Mouse (Mus musculus) hematopoietic stem cell, adult 5-6 weeks (primary cell): Measurements from ENCODE around the gene Grip1. TPM values are rescaled to one million over a fixed set of nuclear protein-coding genes. Genes with fewer than 3 reads are reported as not detected.
"Not testable (repeated sequence)": the region's sequence is repeated elsewhere in the genome, so short reads cannot be mapped to it uniquely, and the experiment has no call there.

Experiments used
- ATAC-seq, 2 experiments: fragments of 125-278 bp in 1 of 2; replicated peaks in 1 of 2; 2 replicates each; pipeline ENCODE4 v1.8.0; 2016 to 2017; ENCODE audit warnings: inconsistent platforms in 2 of 2, mild to moderate bottlenecking in 2 of 2, moderate number of reproducible peaks in 2 of 2, low read depth in 1 of 2, moderate TSS enrichment in 1 of 2; ENCODE audit not compliant: low FRiP score in 2 of 2, poor library complexity in 2 of 2, severe bottlenecking in 2 of 2, insufficient read depth in 1 of 2, low TSS enrichment in 1 of 2
- total RNA-seq: library from RNA; stranded (forward); fragments of 172-1452, 232-1000 nt; gene quantifications from 2 replicates; pipeline ENCODE4 v1.2.3, GENCODE M21; 2017

The Grip1 gene
- total RNA-seq, 1 experiment from 2014 or later, result not detected

GRCm38 (mm10) chr10:120092548-120092947 is 638.9 kb downstream of the Grip1 start:
- ATAC-seq, result no peak

GRCm38 (mm10) chr10:120095136-120095535 is 641.5 kb downstream of the Grip1 start:
- no peak for ATAC-seq

GRCm38 (mm10) chr10:120095716-120096115 is 642.1 kb downstream of the Grip1 start:
- ATAC-seq, result no peak

- ATAC-seq, result no peak
Observed at GRCm38 (mm10) chr10:120097564-120097963, 643.9 kb downstream of the Grip1 start.

- ATAC-seq, result no peak
Observed at GRCm38 (mm10) chr10:120100806-120101205, 647.2 kb downstream of the Grip1 start.

GRCm38 (mm10) chr10:120111691-120112319 is 658.2 kb downstream of the Grip1 start:
- ATAC-seq, result no peak

- ATAC-seq, result peak; percentile 98 to 99
Observed at GRCm38 (mm10) chr10:120112507-120113396, 659.1 kb downstream of the Grip1 start, which contains the start of gene Helb. TSS of gene Helb (minus strand) at chr10:120112987.

- ATAC-seq, result not testable (repeated sequence)
Observed at GRCm38 (mm10) chr10:120113482-120113881, 659.9 kb downstream of the Grip1 start.

- no peak for ATAC-seq
Observed at GRCm38 (mm10) chr10:120113980-120114379, 660.4 kb downstream of the Grip1 start.

- no peak for ATAC-seq
Observed at GRCm38 (mm10) chr10:120114493-120114892, 660.9 kb downstream of the Grip1 start.

GRCm38 (mm10) chr10:120115249-120115648 is 661.6 kb downstream of the Grip1 start:
- ATAC-seq, result no peak

GRCm38 (mm10) chr10:120123721-120124120 is 670.1 kb downstream of the Grip1 start:
- ATAC-seq, result no peak

- peak; percentile 82 to 93 for ATAC-seq
Observed at GRCm38 (mm10) chr10:120124801-120125464, 671.3 kb downstream of the Grip1 start.

GRCm38 (mm10) chr10:120125465-120125857 is 671.8 kb downstream of the Grip1 start:
- peak; percentile 41 to 57 for ATAC-seq

GRCm38 (mm10) chr10:120128601-120129277 is 675.1 kb downstream of the Grip1 start:
- ATAC-seq, result no peak

- ATAC-seq, result peak in 1 of 2 experiments; percentile 68; a peak in 1 of 4 replicates
Observed at GRCm38 (mm10) chr10:120130621-120131020, 677.0 kb downstream of the Grip1 start.

- no peak for ATAC-seq
Observed at GRCm38 (mm10) chr10:120133697-120134096, 680.1 kb downstream of the Grip1 start.
